Mouse (Mus musculus) T-cell, adult 66 days (primary cell): ENCODE data around the gene Fbh1. TPM values are rescaled to one million over a fixed set of nuclear protein-coding genes. Genes with fewer than 3 reads are reported as not detected.

Experiments used
- total RNA-seq, 2 experiments: library from RNA; stranded (reverse); gene quantifications; 3 replicates in 1 of 2; 4 replicates in 1 of 2; pipeline ENCODE4 v1.2.4; 2023

Gene Fbh1
- total RNA-seq = 10 to 100 TPM; 36.0 to 46.2 TPM

GRCm38 (mm10) chr2:11777091-11778068, at the start of gene Fbh1, which contains the start of gene Ankrd16:
TSS of gene Fbh1 (minus strand) at chr2:11777582.
TSS of gene Ankrd16 (plus strand) at chr2:11777876.

GRCm38 (mm10) chr2:11705201-11706025, 72.0 kb downstream of the Fbh1 start, which contains the start of gene Il15ra:
TSS of gene Il15ra (plus strand) at chr2:11705290.

Other genes with a start within 250 kb of the Fbh1 start
- gene Pfkfb3, start 223.5 kb downstream of the Fbh1 start, total RNA-seq = 10 to 100 TPM; 39.2 to 39.4 TPM
- 100 to 1,000 TPM; 125 to 144 TPM for gene Rbm17, start 173.4 kb downstream of the Fbh1 start, total RNA-seq
- not detected for gene Gm17490, start 151.3 kb downstream of the Fbh1 start, total RNA-seq
- gene Il2ra, start 134.8 kb downstream of the Fbh1 start, total RNA-seq = 10 to 100 TPM; 29.8 to 30.4 TPM
- gene Il15ra, start 72.3 kb downstream of the Fbh1 start, total RNA-seq = 10 to 100 TPM; 10.2 to 17.7 TPM
- gene Ankrd16, start 294 bp upstream of the Fbh1 start, total RNA-seq = 10 to 100 TPM; 81.1 to 82.9 TPM